Mouse (Mus musculus) bone marrow macrophage, adult 2 months (primary cell): ENCODE data around the gene Mapk10.
"Not testable (repeated sequence)": the region's sequence is repeated elsewhere in the genome, so short reads cannot be mapped to it uniquely, and the experiment has no call there.

ENCODE experiments used
- CTCF ChIP-seq: IDR thresholded peaks from 2 replicates; pipeline ENCODE4 v1.5.1; 2012; ENCODE audit warnings: low read depth, mild to moderate bottlenecking, low read length, moderate library complexity
- POLR2A ChIP-seq: IDR thresholded peaks from 2 replicates; pipeline ENCODE4 v1.6.1; 2012; ENCODE audit warnings: mild to moderate bottlenecking, low read depth, low read length, borderline replicate concordance

DNA sequence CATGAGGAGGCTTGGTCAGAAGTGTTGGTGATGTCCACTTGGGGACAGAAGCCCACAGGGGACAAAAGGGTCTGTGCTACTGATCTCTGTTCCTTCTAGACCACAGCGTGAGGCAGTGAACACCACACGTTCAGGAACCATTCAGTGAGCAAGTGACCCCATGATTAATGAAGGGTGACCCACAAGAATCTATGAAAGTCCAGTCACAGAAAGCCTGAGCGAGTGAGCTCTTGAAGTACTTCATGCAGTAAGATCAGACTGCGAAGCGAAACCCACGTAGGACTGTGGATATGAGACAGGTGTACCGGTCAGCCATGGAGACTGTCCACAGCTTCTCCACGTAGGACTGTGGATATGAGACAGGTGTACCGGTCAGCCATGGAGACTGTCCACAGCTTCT is 338.1 kb downstream of the Mapk10 start:
- not testable (repeated sequence) for TF ChIP-seq CTCF, POLR2A
